Mouse (Mus musculus) embryonic stem cell, embryonic (primary cell): ENCODE measurements around the gene Cpsf4l.

ENCODE experiments used
- CTCF ChIA-PET, 4 experiments: fragments of 300-600 bp in 2 of 4; fragments of 350-600 bp in 2 of 4; sonication (Branson Sonifier 250); formaldehyde crosslinking; loops; one replicate each; lab custom pipeline; 2022; ENCODE audit warnings: inconsistent platforms in 2 of 4; lab: Charles Lee
- POLR2A ChIA-PET, 4 experiments: fragments of 300-600 bp in 2 of 4; fragments of 350-600 bp in 2 of 4; sonication (Branson Sonifier 250); formaldehyde crosslinking; loops; one replicate each; lab custom pipeline; 2022; ENCODE audit warnings: antibody characterized with exemption in 4 of 4, inconsistent platforms in 1 of 4; lab: Charles Lee

Gene Cpsf4l

GRCm38 (mm10) chr11:113697571-113697970 is 12.2 kb downstream of the Cpsf4l start:
- ChIA-PET POLR2A (interaction anchor here in 3 of 4 experiments (1.0 to 4.7 kb wide), 11 partner anchors 8 to 114 kb away, joined by 3 to 55 read pairs (median 6); partner anchors contain the start of genes Cpsf4l (in 2 of the 3), Cdc42ep4 (in 1 of the 3), D11Wsu47e (in 1 of the 3) and Fam104a (in 1 of the 3)), CTCF (interaction anchor here in 3 of 4 experiments (0.6 to 3.1 kb wide), 3 partner anchors 80 to 114 kb away, joined by 5 to 17 read pairs (median 7); no protein-coding TSS in a partner anchor)

DNA sequence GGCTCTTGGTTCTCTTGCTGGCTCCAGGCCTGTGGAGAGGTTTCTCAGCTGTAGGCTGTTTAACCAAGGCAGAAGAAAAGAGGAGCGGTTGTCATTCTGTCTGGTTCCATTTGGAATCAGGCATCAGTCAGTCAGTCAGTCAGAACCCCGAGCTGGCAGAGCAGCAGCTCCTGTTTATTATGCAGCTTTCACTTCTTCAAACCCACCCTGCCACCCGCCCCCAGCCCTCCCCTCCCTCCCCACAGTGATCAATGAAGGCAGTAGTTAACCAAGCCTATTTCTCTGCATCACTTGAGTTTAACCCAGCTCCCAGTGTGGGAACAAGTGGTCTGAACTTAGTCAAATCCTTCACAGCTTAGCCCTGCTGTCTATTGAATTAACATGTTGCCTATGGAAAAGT is 18.0 kb downstream of the Cpsf4l start:
- ChIA-PET POLR2A (interaction anchor here in 3 of 4 experiments (0.5 to 3.9 kb wide), 15 partner anchors 8 to 119 kb away, joined by 3 to 27 read pairs (median 4); partner anchors contain the start of genes Cdc42ep4 (in 2 of the 3), Cpsf4l (in 1 of the 3), D11Wsu47e (in 1 of the 3) and Fam104a (in 1 of the 3)), CTCF (interaction anchor here in 2 of 4 experiments (0.6 to 3.1 kb wide), 5 partner anchors 19 to 193 kb away, joined by 3 to 9 read pairs (median 3); no protein-coding TSS in a partner anchor)

- POLR2A ChIA-PET: interaction anchor here (0.5 to 3.9 kb wide), 12 partner anchors 7 to 399 kb away, joined by 3 to 27 read pairs (median 4); partner anchors contain the start of genes Cdc42ep4 (in 2 of the 4), Cpsf4l (in 1 of the 4), D11Wsu47e (in 1 of the 4) and Fam104a (in 1 of the 4)
- CTCF ChIA-PET: interaction anchor here in 2 of 4 experiments (0.6 to 3.1 kb wide), 5 partner anchors 19 to 192 kb away, joined by 3 to 9 read pairs (median 3); no protein-coding TSS in a partner anchor
Observed at GRCm38 (mm10) chr11:113691318-113691717, 18.5 kb downstream of the Cpsf4l start.

- ChIA-PET POLR2A (interaction anchor here in 2 of 4 experiments (0.5 to 2.9 kb wide), 6 partner anchors 9 to 117 kb away, joined by 3 to 17 read pairs (median 4); partner anchors contain the start of genes Cdc42ep4 (in 1 of the 2) and Cpsf4l (in 1 of the 2)), CTCF (interaction anchor here in 1 of 4 experiments (0.8 kb wide), 1 partner anchor 121 kb away, joined by 4 read pairs; no protein-coding TSS in a partner anchor)
Observed at GRCm38 (mm10) chr11:113690506-113690905, 19.3 kb downstream of the Cpsf4l start.

GRCm38 (mm10) chr11:113687031-113687430 is 22.8 kb downstream of the Cpsf4l start:
- ChIA-PET POLR2A (interaction anchor here in 2 of 4 experiments (0.8 to 5.9 kb wide), 10 partner anchors 9 to 893 kb away, joined by 3 to 38 read pairs (median 9); partner anchors contain the start of genes Cdc42ep4 (in 2 of the 2) and Cpsf4l (in 2 of the 2)), CTCF (interaction anchor here in 1 of 4 experiments (0.6 to 1.8 kb wide), 3 partner anchors 20 to 124 kb away, joined by 3 to 4 read pairs (median 3); no protein-coding TSS in a partner anchor)

DNA sequence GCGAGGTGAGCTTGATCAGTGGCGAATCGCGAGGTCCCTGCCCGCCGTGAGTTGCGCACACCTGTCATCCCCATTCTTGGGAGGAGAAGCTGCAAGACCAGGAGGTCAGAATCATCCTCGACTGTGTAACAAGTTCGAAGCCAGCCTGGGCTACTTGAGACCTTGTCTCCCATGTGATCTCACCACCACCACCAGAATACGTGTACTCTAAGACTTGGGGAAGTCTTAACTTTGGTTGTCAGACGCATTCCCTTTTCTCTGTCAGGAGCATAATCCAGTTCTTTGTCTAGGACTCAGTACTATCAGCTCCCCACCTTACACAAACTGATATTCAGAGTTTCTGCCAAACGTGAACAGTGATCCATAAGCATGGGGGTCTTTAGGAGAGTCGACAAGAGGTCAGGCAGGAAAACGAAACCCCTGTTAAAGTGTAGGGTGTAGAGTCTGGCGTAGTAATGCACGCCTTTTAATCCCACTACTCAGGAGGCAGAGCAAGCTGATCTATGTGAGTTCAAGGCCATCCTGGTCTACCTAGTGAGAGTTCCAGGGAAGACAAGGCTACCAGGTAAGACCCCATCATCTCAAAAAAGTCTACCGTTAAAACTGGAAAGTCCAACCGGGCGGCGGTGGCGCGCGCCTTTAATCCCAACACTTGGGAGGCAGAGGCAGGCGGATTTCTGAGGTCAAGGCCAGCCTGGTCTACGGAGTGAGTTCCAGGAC is 24.9 kb downstream of the Cpsf4l start:
- ChIA-PET POLR2A (interaction anchor here (0.6 to 5.9 kb wide), 47 partner anchors 8 to 493 kb away, joined by 3 to 47 read pairs (median 5); partner anchors contain the start of genes Cdc42ep4 (in 3 of the 4), Cpsf4l (in 3 of the 4), Slc39a11 (in 2 of the 4) and Cog1 (in 1 of the 4)), CTCF (interaction anchor here in 2 of 4 experiments (0.6 to 2.6 kb wide), 6 partner anchors 33 to 885 kb away, joined by 3 to 13 read pairs (median 4); no protein-coding TSS in a partner anchor)

GRCm38 (mm10) chr11:113683957-113684706 is 25.7 kb downstream of the Cpsf4l start, which contains the start of the genes Fam104a and D11Wsu47e:
Gene Fam104a, minus strand, starts transcription at chr11:113684155.
Gene D11Wsu47e, plus strand, starts transcription at chr11:113684412.
- POLR2A ChIA-PET: interaction anchor here (0.6 to 5.9 kb wide), 55 partner anchors 9 to 492 kb away, joined by 3 to 47 read pairs (median 4); partner anchors contain the start of genes Cdc42ep4 (in 4 of the 4), Cpsf4l (in 3 of the 4), Slc39a11 (in 2 of the 4) and Cog1 (in 1 of the 4)
- CTCF ChIA-PET: interaction anchor here in 2 of 4 experiments (0.6 to 2.6 kb wide), 8 partner anchors 13 to 886 kb away, joined by 3 to 13 read pairs (median 4); no protein-coding TSS in a partner anchor

DNA sequence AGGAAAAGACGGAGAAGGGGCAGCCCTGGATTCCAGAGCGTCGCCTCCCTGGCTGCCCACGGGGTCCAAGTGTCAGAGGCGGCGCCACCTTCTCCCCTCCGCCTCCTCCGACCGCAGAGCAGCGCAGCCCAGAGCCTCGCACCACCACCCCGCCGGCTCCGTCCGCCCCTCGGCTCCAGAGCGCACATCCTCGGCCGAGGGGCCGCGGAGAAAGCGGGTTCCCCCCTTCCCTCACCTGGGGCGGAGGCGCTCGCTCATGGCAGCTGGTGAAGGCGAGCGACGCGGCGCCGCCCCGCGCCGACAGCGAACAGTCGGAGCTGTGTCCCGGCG is 26.2 kb downstream of the Cpsf4l start:
- ChIA-PET POLR2A (interaction anchor here (0.9 to 5.9 kb wide), 43 partner anchors 9 to 492 kb away, joined by 3 to 47 read pairs (median 6); partner anchors contain the start of genes Cdc42ep4 (in 4 of the 4), Cpsf4l (in 3 of the 4), Slc39a11 (in 2 of the 4) and Cog1 (in 1 of the 4)), CTCF (interaction anchor here in 2 of 4 experiments (0.6 to 2.6 kb wide), 6 partner anchors 12 to 128 kb away, joined by 3 to 13 read pairs (median 4); no protein-coding TSS in a partner anchor)

DNA sequence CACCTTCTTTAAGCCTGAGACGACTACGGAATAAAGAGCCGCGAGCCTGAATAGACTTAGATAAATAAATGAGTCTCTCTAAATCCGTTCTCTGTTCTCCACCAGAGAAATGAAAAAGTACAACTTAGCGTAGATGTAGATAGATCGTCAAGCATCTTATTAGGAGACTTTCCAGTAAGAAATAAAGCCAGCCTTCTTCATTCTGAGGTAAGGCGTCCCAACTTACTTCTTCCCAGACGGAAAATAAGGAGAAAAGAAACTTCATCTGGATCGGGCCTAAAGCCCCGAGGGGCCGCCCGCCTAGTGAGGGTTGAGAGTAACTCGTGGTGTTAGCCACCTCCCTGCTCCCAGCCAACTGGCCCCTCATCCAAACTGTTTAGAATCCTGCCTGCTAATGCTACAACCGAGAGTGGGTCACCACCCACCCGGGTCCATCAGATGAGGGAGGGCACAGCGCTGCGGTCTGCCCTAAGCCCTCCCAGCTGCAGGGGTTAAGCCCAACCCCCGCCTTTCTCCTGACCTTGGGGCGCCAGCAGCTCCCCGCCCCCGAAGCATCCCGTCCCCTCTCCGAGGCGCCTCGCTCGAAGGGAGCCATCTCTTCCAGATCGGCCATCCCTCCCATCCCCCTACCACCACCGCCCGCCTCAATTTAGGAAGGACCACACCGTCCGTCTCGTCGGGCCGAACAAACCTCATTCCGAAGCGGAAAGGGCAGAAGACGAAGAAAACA is 26.8 kb downstream of the Cpsf4l start:
- CTCF ChIA-PET: interaction anchor here in 2 of 4 experiments (0.6 to 2.6 kb wide), 5 partner anchors 12 to 128 kb away, joined by 3 to 13 read pairs (median 4); no protein-coding TSS in a partner anchor

DNA sequence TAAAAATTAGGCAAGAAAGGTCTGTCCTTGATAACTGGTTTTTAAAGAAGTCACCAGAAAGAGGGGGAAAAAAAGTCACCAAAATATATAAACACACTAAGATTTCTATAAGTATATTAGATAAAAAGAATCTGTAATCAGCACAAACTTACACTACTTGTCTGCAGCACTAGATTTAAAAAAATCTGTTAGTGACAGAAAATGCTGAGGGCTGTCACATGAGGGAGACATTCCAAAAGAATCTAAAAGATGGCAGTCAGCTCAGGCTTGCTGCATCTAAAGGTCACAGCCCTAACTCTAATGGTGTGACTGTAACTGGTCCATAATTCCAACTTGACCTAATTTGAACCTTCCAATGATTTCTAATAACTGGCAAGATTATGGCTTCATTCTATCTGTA is 27.8 kb downstream of the Cpsf4l start:
- POLR2A ChIA-PET: interaction anchor here in 1 of 4 experiments (1.2 to 1.5 kb wide), 3 partner anchors 11 to 70 kb away, joined by 3 to 9 read pairs (median 3); partner anchors contain the start of gene Cdc42ep4
- CTCF ChIA-PET: no interaction called here

More for the DNA sequence above, 26.8 kb downstream of the Cpsf4l start:
- POLR2A ChIA-PET: interaction anchor here (1.0 to 5.9 kb wide), 31 partner anchors 8 to 481 kb away, joined by 3 to 47 read pairs (median 6); partner anchors contain the start of genes Cdc42ep4 (in 4 of the 4), Cpsf4l (in 3 of the 4), Cog1 (in 1 of the 4) and Slc39a11 (in 1 of the 4)

GRCm38 (mm10) chr11:113680954-113681353 is 28.9 kb downstream of the Cpsf4l start:
- POLR2A ChIA-PET: interaction anchor here (0.5 to 4.8 kb wide), 22 partner anchors 9 to 277 kb away, joined by 3 to 28 read pairs (median 3); partner anchors contain the start of genes Cdc42ep4 (in 1 of the 4) and Cpsf4l (in 1 of the 4)
- CTCF ChIA-PET: interaction anchor here in 2 of 4 experiments (0.6 to 1.2 kb wide), 4 partner anchors 13 to 130 kb away, joined by 3 to 4 read pairs (median 3); no protein-coding TSS in a partner anchor

- CTCF ChIA-PET: interaction anchor here (0.6 to 2.3 kb wide), 8 partner anchors 18 to 845 kb away, joined by 3 to 5 read pairs (median 4); partner anchors contain the start of gene Cog1 (in 1 of the 4)
- POLR2A ChIA-PET: interaction anchor here in 3 of 4 experiments (0.6 to 4.8 kb wide), 15 partner anchors 8 to 138 kb away, joined by 3 to 28 read pairs (median 4); partner anchors contain the start of genes Slc39a11 (in 2 of the 3), Cdc42ep4 (in 1 of the 3) and Cog1 (in 1 of the 3)
Observed at GRCm38 (mm10) chr11:113678373-113678772, 31.4 kb downstream of the Cpsf4l start.

DNA sequence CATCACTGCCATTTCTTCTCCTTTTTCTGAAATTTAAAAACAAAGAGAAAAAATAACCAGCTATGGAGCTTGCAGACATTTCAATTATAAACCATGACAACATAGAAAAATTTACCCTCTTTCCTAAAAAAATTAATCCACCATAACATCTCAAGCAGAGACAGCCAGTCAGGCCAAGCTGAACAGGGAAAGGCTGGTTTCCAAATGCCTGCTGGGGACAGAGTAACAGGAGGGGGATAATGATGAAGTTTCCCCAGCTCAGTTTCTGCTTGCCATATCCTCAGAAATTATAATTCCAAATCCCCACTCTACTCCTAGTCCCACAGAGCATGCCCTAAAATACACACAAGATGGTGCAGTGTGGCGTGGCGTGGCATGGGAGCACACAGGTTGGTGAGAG is 32.4 kb downstream of the Cpsf4l start:
- CTCF ChIA-PET: interaction anchor here in 1 of 4 experiments (2.3 kb wide), 1 partner anchor 134 kb away, joined by 5 read pairs; no protein-coding TSS in a partner anchor

DNA sequence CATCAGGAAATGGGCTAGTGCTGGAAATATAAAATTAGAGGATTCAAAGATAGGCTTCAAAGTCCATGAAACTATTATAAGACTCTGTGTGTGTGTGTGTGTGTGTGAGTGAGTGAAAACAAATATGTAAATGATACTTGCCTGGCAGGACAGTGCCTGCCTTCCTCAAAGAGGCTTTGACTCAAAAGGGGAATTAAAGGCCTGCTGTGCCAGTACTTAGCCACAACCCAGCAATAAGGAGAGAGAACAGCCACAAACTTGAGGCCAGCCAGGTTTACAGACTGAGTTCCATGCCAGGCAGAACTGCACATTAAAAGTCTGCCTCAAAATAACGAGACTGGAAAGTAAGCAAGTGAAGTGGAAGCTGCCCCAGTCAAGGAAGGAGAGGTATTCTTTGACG is 33.0 kb downstream of the Cpsf4l start:
- ChIA-PET POLR2A (interaction anchor here in 1 of 4 experiments (1.3 to 4.8 kb wide), 3 partner anchors 10 to 75 kb away, joined by 7 to 28 read pairs (median 9); partner anchors contain the start of gene Cdc42ep4), CTCF (no interaction called here)

More for the DNA sequence above, 32.4 kb downstream of the Cpsf4l start:
- POLR2A ChIA-PET: interaction anchor here in 2 of 4 experiments (1.0 to 4.8 kb wide), 7 partner anchors 10 to 75 kb away, joined by 4 to 28 read pairs (median 5); partner anchors contain the start of genes Slc39a11 (in 2 of the 2), Cdc42ep4 (in 1 of the 2) and Cog1 (in 1 of the 2)

GRCm38 (mm10) chr11:113674595-113674994 is 35.2 kb downstream of the Cpsf4l start:
- ChIA-PET POLR2A (interaction anchor here in 3 of 4 experiments (0.6 to 2.8 kb wide), 9 partner anchors 9 to 82 kb away, joined by 3 to 12 read pairs (median 3); partner anchors contain the start of genes D11Wsu47e (in 2 of the 3), Fam104a (in 2 of the 3), Cdc42ep4 (in 1 of the 3) and Cpsf4l (in 1 of the 3)), CTCF (interaction anchor here in 2 of 4 experiments (0.9 to 1.0 kb wide), 2 partner anchors 22 to 23 kb away, joined by 3 to 4 read pairs; no protein-coding TSS in a partner anchor)
